ENCODE assay signal across 21 mouse cellular contexts in the genomic region with DNA sequence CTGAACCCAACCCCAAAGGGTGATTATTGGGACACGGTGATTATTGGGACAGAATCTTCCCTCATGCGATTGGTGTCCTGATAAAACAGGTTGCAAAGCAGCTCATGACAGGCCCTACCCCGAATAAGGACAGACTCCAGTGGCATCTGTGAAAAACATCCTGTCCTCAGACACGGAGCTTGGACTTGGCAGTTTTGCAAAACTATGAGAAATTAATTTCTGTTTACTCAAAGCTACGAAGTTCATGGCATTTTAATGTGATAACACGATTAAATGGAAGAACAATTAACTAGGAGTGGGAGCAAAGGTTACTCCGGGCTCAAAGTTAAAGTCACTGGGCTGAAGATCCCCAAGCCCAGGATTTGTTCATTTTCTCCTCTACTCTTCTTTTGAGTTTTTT. TPM values are rescaled to one million over a fixed set of nuclear protein-coding genes. Genes with fewer than 3 reads are reported as not detected.
"Had no signal": no experiment of that assay in that cellular context is flagged by ENCODE, and none has a peak within 500 bp of the region (broad histone marks: within the 10 kb centered on the region; RNA-seq: fewer than 3 reads in every experiment).

No protein-coding gene starts in this region.

- H3K9me3 ChIP-seq: hindbrain, embryonic 15.5 days; limb, embryonic 12.5 days; limb, embryonic 15.5 days; liver, embryonic 13.5 days; neural tube, embryonic 12.5 days; neural tube, embryonic 15.5 days; stomach, embryonic 15.5 days had no signal

- H3K4me2 ChIP-seq: hindbrain, embryonic 15.5 days; limb, embryonic 12.5 days; limb, embryonic 15.5 days; liver, embryonic 13.5 days; midbrain, embryonic 11.5 days; neural tube, embryonic 12.5 days; neural tube, embryonic 15.5 days; stomach, embryonic 15.5 days had no signal

- H3K36me3 ChIP-seq: hindbrain, embryonic 15.5 days; limb, embryonic 12.5 days; limb, embryonic 15.5 days; liver, embryonic 13.5 days; neural tube, embryonic 12.5 days; neural tube, embryonic 15.5 days; stomach, embryonic 15.5 days had no signal

- H3K27ac ChIP-seq: hindbrain, embryonic 15.5 days; limb, embryonic 12.5 days; limb, embryonic 15.5 days; liver, embryonic 13.5 days; neural tube, embryonic 12.5 days; neural tube, embryonic 15.5 days; stomach, embryonic 15.5 days had no signal

- ATAC-seq: intestine, postnatal 0 days had no signal

- DNase-seq: left cerebral cortex, postnatal 4 days; liver, embryonic 13.5 days; lung, adult 2 months; lung, postnatal 14 days; lung, postnatal 4 days; midbrain, embryonic 14.5 days; right cerebral cortex, adult 18-20 months; right cerebral cortex, postnatal 14 days; right cerebral cortex, postnatal 4 days; spleen, adult 18-20 months; thymus, adult 18-20 months; thymus, postnatal 36 days had no signal

- H3K4me3 ChIP-seq: hindbrain, embryonic 15.5 days; limb, embryonic 12.5 days; limb, embryonic 15.5 days; liver, embryonic 13.5 days; neural tube, embryonic 12.5 days; neural tube, embryonic 15.5 days; stomach, embryonic 15.5 days had no signal

- H3K9ac ChIP-seq: hindbrain, embryonic 15.5 days; limb, embryonic 12.5 days; limb, embryonic 15.5 days; liver, embryonic 13.5 days; neural tube, embryonic 12.5 days; neural tube, embryonic 15.5 days; stomach, embryonic 15.5 days had no signal

RNA-seq across cellular contexts. Expression of gene Atp8b4, which starts 49.2 kb away (rescaled TPM):
- polyA plus RNA-seq: midbrain, postnatal 0 days had no signal
